Mouse (Mus musculus): Measurements from ENCODE around the gene Rps2. TPM values are rescaled to one million over a fixed set of nuclear protein-coding genes. Genes with fewer than 3 reads are reported as not detected.
"Not testable (repeated sequence)": the region's sequence is repeated elsewhere in the genome, so short reads cannot be mapped to it uniquely, and the experiment has no call there.

The Rps2 gene
- 579 and 669 TPM in 2 replicates for total RNA-seq (2021)
- long read RNA-seq, transcript Rps2-208 (6 exons, 998 nt): major isoform, 135 of 163 reads
- long read RNA-seq, transcript Rps2-201 (5 exons, 1,094 nt): minor isoform, 23 of 163 reads
- long read RNA-seq, partial matches to known transcripts: 1 of 163 reads
- long read RNA-seq, other reads (novel, unspliced or antisense): 3 of 163 reads

- no peak for DNase-seq
Measured at GRCm38 (mm10) chr17:24717943-24718342, at the start of gene Rps2, which contains the start of gene Rnf151. TSS of gene Rps2 (plus strand) at chr17:24718116. TSS of gene Rnf151 (minus strand) at chr17:24718063.

GRCm38 (mm10) chr17:24669214-24669544 is 48.7 kb upstream of the Rps2 start:
- DNase-seq: not testable (repeated sequence)

DNA sequence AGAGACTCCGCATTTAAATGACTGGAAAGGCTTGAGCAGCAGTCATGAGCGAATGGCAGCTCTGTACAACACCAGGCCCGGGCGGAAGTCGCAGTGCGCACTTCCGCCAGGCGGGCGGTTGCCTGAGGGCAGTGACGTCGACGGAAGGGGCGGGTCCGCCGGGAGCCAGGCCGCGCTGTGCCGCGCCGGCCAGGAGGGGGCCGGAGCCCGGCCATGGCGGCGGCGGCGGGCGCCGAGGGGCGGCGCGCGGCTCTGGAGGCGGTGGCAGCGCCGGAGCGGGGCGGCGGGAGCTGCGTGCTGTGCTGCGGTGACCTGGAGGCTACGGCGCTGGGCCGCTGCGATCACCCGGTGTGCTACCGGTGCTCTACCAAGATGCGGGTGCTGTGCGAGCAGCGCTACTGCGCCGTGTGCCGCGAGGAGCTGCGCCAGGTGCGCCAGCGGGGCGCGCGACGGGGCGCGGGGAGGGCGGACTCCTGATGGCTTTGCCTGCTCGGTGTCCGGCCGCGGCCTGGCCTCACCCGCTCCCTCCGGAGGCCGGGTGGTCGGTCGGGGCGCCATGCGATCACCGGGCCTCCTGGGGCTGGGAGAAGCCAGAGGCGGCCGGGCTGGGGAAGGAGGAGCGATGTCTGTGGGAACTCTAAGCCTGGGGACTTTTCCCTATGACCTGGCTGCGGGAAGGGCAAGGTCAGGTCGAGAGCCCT is 48.2 kb upstream of the Rps2 start, which contains the start of gene Zfp598:
Gene Zfp598, plus strand, starts transcription at position 143 of the 701 bp plus-strand sequence.
- DNase-seq: peak; percentile 96

DNA sequence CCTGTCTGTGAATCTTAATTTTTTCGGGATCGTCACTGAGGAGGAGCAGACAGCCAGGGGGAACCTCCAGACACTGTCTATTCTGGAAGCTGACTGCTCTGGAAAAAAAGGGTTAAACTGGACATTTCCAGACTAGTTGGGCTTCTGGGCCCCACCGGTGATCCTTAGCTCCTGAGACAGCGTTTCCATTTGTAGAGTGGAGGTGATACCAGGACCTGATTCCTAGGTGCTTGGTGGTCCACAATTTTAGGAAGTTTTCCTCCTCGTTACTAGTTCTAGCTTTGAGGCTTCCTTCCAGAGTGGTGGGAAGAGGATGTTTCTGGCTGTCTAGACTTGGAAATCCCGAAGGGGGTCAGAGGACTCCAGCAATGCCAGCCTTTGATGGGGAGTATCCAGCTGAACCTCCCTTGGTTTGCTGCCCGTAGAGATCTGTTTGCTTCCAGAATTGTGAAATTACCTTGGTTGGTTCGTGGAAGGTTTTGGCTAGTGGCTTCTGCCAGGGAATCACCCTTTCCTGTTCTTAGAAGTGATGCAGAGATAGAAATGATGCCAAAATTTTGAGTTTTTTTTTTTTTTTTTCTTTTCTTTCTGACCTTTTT is 47.6 kb upstream of the Rps2 start:
- no peak for DNase-seq

GRCm38 (mm10) chr17:24671346-24671745 is 46.6 kb upstream of the Rps2 start:
- DNase-seq: no peak

- DNase-seq: peak; percentile 60
Measured at GRCm38 (mm10) chr17:24672141-24672540, 45.8 kb upstream of the Rps2 start.

- DNase-seq: no peak
Measured at GRCm38 (mm10) chr17:24674277-24674676, 43.6 kb upstream of the Rps2 start.

GRCm38 (mm10) chr17:24676187-24676586 is 41.7 kb upstream of the Rps2 start:
- peak; percentile 41 for DNase-seq

- DNase-seq: no peak
Measured at GRCm38 (mm10) chr17:24676877-24677276, 41.0 kb upstream of the Rps2 start.

DNA sequence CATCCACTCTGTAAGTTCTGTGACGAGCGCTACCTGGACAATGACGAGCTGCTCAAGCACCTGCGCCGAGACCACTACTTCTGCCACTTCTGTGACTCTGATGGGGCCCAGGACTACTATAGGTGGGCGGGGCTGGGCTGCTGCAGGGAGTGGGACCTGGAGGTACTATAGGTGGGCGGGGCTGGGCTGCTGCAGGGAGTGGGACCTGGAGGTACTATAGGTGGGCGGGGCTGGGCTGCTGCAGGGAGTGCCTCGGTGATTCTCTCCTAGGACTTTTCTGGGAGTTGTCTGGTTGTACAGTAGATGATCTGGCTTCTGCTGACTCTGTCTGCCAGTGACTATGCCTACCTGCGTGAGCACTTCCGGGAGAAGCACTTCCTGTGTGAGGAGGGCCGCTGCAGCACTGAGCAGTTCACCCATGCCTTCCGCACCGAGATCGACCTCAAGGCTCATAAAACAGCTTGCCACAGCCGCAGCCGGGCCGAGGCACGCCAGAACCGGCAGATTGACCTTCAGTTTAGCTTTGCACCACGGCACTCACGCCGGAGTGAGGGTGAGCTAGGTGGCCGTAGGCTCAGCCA is 40.3 kb upstream of the Rps2 start:
- DNase-seq: no peak

GRCm38 (mm10) chr17:24686514-24686913 is 31.4 kb upstream of the Rps2 start:
- DNase-seq: peak; percentile 39

DNA sequence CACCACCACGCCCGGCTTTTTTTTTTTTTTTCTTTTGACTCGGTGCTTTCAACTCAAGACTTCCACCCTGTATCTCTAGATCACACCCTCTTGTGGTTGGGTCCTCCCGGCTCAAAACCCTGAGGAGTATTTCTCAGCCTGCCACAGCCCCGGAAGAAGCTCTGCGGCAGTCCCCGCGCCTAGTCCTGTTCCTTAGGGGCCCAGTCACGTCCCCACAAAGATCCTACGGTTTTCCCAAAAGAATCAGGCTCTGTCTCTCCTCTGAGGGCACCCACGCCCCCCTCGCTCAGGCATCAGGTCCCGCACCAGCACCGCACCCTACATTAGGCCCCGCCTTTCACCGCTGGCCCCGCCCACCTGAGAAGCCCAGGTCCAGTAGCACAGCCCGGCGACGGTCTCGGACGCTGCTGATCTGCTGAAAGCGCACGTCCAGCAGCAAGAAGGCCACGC is 30.7 kb upstream of the Rps2 start:
- peak; percentile 70 for DNase-seq

- DNase-seq: no peak
Measured at GRCm38 (mm10) chr17:24687599-24687998, 30.3 kb upstream of the Rps2 start.

DNA sequence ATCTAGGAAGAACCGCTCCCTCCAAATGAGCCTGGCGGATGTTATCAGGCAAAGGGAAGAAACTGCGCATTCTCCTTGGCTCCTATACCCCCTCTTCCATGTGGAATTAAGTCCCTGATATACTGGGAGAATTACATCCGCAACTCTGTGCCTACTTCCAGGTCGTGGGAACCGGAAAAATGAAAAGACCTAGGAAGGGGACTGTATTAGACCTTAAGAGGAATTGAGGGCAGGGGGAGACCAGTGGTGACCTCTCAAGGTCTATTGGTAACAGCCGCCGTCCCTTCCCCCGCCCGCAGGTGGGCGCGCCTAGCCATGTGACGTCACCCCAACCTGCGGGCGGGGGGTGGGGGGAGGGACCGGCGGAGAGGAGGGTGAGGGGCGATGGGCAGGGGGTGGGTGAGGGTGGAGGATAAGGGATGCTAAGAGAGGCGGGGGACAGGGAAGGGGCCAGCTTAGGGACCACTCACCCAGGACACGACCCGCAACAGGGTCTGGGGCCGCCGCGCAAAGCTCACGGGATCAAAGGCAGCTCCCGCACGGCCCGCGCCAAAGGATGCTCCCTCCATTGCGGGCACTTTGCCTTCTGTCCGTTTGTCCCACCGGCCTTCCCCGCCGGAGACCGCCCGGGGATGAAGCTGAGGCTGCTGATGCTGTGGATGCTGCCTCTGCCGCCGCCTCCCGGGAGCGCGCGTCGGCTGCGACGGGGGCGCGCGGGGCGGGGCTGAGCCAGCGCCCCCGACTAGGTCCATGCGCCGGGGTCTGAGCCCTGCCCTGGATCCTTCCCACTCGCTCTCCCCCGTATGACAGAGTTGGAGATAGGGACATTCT is 28.4 kb upstream of the Rps2 start, which contains the start of gene Syngr3:
Gene Syngr3, minus strand, starts transcription at position 705 of the 831 bp plus-strand sequence.
- DNase-seq: no peak

- DNase-seq: no peak
Measured at GRCm38 (mm10) chr17:24692385-24692784, 25.5 kb upstream of the Rps2 start.

- DNase-seq: no peak
Measured at GRCm38 (mm10) chr17:24695326-24696010, 22.4 kb upstream of the Rps2 start.

DNA sequence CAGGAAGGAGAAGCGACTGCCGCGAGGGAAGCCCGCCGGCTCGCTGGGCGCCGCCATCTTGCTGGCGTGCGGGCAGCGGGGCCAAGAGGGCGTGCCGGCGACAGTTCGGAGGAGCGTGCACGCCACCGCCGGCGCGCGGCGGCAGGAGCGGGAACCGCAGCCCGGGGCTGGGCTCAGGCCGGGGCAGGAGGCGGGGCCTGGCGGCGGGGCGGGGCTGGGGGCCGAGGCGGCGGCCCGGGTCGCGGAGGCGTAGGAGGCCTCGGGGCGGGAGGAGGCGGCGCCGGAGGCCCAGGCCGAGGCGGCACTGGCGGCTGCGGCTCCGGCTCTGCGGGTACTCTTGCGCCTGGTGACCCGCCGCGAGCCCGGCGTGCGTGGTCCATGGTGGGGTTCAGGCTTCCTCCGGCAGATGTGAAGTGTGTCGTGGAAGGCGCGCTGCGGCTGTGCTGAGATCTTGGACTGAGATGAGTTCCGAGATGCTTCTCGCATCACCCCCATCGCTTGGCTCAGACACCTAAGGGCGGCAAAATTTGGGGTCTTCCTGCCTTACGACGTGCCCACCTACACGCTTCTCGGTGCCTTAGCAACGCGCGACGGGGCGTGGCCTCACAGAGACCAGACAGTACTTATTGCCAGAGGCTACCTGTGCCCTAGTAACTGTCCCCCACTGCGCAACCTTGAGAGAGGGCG is 21.8 kb upstream of the Rps2 start, which contains the start of the genes Gfer and Noxo1:
Gene Gfer, minus strand, starts transcription at position 146 of the 687 bp plus-strand sequence.
Gene Noxo1, plus strand, starts transcription at position 224 of the 687 bp plus-strand sequence.
- DNase-seq: peak; percentile 95

GRCm38 (mm10) chr17:24697985-24698384 is 19.9 kb upstream of the Rps2 start:
- no peak for DNase-seq

DNA sequence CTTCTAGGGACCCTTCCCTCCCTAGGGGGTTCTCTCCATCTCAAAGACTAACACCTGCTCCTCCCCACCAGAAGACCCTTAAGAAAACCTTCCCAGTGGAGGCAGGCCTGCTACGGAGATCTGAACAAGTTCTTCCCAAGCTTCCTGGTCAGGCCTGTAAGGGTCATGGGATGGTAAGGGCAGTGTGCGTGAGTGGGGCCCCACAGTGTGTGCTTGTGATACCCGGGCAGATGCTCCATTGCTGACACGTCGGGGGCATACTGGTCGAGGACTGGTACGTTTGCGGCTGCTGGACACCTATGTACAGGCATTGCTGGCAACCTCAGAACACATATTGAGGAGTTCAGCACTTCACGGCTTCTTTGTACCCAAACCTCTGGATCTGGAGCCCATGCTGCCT is 19.2 kb upstream of the Rps2 start:
- DNase-seq: no peak

DNA sequence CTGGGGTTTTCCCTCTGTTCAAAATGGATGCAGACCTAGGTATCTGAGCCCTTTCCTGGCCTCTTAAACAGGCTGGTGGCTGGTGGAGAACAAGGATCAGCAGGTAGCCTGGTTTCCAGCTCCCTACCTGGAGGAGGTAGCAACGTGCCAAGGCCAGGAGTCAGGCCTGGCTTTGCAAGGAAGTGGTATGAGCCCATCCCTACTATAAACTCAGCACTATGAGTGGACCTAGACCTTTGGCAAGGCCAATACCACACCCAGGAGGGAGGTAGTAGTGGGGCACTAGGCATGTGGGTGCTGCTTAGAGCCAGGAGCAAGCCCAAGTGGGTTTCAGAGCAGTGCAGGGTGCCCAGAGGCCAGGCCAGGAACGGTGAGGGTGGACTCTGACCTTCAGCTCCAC is 18.4 kb upstream of the Rps2 start:
- no peak for DNase-seq

GRCm38 (mm10) chr17:24701251-24701650 is 16.7 kb upstream of the Rps2 start:
- no peak for DNase-seq

Measured in adrenal gland, postnatal 25 days (tissue).